Mouse (Mus musculus) adrenal gland, adult (tissue): ENCODE results near the gene 2510039O18Rik.

ENCODE experiments used
- DNase-seq, 2 experiments: peaks; one replicate each; pipeline ENCODE4 v3.0.0; 2022 to 2023; ENCODE audit warnings: low spot score in 1 of 2; ENCODE audit not compliant: inconsistent age in 2 of 2

Gene 2510039O18Rik

GRCm38 (mm10) chr4:147936331-147936954 lies 4.3 kb upstream of the 2510039O18Rik start, which contains the start of gene Plod1:
TSS of gene Plod1 (minus strand) at chr4:147936767.
- DNase-seq, result peak; percentile 91 to 96

DNA sequence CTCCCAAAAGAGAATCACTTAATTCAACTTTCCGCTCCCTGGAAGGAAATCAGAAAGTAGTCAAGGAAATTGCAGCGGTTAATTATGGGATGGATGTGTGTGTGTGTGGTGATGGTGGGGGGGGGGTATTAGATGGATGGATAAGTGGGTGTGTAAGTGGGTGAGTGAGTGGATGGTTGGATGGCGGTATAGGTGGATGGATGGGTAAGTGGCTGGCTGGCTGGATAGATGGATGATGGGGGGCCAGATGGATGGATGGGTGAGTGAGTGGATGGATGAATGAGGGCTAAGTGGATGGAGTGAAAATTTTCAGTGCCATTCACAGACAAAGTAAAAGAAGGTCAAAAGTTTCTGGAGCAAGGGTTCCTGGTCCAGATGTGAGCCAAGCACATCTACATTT lies 3.7 kb upstream of the 2510039O18Rik start:
- no peak for DNase-seq

- DNase-seq, result no peak
Measured at GRCm38 (mm10) chr4:147937486-147937885, 3.2 kb upstream of the 2510039O18Rik start.

GRCm38 (mm10) chr4:147938148-147939096 lies 2.3 kb upstream of the 2510039O18Rik start:
- DNase-seq, result peak; percentile 51 to 73

GRCm38 (mm10) chr4:147940111-147940510 lies 584 bp upstream of the 2510039O18Rik start:
- DNase-seq, result no peak

DNA sequence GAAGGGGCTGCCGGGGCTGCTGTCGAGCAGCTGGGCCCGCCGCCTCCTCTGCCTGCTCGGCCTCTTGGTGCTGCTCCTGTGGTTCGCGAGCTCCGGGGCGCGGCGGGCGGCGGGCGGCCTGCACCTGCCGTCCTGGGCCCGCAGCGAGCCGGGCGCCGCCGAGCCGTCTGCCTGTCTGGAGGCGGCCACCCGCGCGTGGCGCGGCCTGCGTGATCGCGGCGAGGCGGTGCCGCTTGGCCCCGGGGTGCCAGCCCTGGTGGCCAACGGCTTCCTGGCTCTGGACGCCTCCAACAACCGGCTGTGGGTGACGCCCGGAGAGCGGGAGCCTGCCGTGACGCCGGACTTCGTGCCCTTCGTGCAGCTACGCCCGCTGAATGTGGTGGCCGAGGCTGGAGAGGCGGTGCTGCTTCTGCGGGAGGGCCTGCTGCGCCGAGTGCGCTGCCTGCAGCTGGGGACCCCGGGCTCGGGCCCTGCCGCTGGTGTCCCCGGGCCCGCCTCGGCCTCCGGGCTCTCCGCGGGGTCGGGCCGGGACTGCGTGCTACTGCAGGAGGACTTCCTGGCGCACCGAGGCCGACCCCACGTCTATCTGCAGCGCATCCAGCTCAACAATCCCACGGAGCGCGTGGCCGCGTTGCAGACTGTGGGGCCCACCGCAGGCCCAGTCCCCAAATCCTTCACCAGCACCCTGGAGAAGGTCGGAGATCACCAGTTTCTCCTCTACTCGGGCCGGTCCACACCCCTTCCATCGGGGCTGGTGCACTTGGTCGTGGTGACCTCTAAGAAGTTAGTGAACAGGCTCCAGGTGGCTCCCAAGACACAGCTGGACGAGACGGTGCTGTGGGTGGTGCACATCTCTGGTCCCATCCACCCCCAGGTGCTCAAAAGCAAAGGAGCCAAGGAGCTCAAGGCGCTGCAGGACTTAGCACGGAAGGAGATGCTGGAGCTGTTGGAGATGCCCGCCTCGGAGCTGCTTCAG lies 638 bp downstream of the 2510039O18Rik start:
- no peak for DNase-seq

- no peak for DNase-seq
Measured at GRCm38 (mm10) chr4:147943005-147943404, 2.3 kb downstream of the 2510039O18Rik start.

- DNase-seq, result no peak
Measured at GRCm38 (mm10) chr4:147947511-147947910, 6.8 kb downstream of the 2510039O18Rik start.

DNA sequence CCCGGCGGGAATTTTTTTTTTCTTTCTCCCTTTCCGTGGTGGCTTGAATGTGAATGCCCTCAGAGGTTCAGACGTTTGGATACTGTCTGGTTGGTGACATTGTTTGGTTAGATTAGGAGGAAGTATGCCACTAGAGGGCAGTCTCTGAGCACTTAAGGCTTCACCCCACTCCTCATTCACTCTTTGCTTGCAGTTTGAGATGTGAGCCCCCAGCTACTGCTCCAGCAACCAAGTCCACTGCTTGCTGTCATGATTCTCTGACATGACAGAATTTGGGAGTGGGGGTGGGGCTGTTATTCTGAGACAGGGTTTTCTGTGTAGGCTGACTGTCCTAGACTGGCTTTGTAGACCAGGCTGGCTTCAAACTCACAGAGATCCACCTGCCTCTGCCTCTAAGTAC lies 12.9 kb downstream of the 2510039O18Rik start:
- DNase-seq, result peak in 1 of 2 experiments; percentile 68

DNA sequence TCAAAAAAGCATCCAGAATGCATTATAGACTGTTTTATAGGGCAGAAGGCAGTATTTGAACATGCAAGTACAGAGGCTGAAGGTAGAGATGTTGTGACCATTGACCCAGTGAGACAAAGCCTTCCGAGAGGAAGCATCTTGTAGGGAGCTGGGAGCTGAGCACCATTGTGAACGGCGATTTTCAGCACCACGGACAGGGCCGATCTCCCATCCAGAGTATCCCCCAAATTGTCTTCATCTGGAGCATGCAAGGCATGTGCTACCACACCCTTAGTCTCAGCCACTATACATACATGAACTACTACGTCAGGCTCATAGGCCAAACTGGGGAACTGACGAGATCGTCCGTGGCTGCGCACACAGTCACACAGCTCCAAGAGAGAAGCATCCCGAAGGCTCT lies 16.4 kb downstream of the 2510039O18Rik start:
- no peak for DNase-seq

GRCm38 (mm10) chr4:147959881-147960831 lies 19.5 kb downstream of the 2510039O18Rik start:
- DNase-seq, result peak; percentile 67 to 88

GRCm38 (mm10) chr4:147962781-147963180 lies 22.1 kb downstream of the 2510039O18Rik start:
- DNase-seq, result no peak

- DNase-seq, result no peak
Measured at GRCm38 (mm10) chr4:147963623-147964022, 22.9 kb downstream of the 2510039O18Rik start.

GRCm38 (mm10) chr4:147965712-147966111 lies 25.0 kb downstream of the 2510039O18Rik start:
- DNase-seq, result no peak

DNA sequence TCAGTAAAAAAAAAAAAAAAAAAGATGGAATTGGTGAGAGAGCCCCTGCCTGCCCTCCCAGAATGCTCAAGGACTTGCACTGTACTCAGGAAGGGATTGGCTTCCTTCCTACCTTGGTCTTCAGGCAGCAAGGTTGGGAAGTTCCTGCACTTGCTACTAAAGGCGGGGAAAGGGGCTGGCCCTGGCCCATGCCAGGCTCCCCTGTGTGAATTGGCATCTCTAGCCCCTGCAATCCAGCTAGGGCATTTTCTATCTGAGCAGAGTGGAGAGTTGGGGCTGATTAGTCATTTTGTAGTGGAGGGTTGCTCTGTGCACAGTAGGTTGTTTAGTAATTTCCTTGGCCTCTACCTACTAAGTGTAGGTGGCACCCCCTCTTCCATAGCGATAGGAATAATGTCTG lies 28.1 kb downstream of the 2510039O18Rik start:
- DNase-seq, result no peak

- DNase-seq, result no peak
Measured at GRCm38 (mm10) chr4:147969337-147969736, 28.6 kb downstream of the 2510039O18Rik start.

GRCm38 (mm10) chr4:147976237-147976636 lies 35.5 kb downstream of the 2510039O18Rik start:
- DNase-seq, result no peak

- DNase-seq, result no peak
Measured at GRCm38 (mm10) chr4:147977726-147978125, 37.0 kb downstream of the 2510039O18Rik start.

- peak; percentile 27 to 75 for DNase-seq
Measured at GRCm38 (mm10) chr4:147978391-147978790, 37.7 kb downstream of the 2510039O18Rik start.

DNA sequence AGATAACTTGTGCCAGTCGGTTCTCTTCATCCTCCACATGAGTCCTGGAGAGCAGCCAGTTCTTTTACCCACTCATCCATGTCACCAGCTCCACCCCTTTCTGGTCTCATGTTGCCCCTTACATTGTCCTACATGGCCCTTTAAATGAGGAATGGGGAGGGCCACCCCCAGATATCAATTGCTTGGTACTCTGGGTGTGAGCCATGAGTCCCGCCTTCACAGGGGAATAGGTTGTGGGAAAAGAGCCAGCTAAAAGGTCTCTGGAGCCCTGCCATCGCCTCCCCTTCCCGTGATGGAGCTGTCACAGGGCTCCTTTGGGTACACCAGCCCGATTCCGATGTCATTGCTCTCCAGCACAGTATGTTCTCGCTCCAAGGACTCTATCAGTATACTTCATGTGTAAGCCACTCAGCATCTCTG lies 38.8 kb downstream of the 2510039O18Rik start:
- DNase-seq, result peak in 1 of 2 experiments; percentile 67
